Mouse (Mus musculus): ENCODE results near the gene Tsc1.

The Tsc1 gene

DNA sequence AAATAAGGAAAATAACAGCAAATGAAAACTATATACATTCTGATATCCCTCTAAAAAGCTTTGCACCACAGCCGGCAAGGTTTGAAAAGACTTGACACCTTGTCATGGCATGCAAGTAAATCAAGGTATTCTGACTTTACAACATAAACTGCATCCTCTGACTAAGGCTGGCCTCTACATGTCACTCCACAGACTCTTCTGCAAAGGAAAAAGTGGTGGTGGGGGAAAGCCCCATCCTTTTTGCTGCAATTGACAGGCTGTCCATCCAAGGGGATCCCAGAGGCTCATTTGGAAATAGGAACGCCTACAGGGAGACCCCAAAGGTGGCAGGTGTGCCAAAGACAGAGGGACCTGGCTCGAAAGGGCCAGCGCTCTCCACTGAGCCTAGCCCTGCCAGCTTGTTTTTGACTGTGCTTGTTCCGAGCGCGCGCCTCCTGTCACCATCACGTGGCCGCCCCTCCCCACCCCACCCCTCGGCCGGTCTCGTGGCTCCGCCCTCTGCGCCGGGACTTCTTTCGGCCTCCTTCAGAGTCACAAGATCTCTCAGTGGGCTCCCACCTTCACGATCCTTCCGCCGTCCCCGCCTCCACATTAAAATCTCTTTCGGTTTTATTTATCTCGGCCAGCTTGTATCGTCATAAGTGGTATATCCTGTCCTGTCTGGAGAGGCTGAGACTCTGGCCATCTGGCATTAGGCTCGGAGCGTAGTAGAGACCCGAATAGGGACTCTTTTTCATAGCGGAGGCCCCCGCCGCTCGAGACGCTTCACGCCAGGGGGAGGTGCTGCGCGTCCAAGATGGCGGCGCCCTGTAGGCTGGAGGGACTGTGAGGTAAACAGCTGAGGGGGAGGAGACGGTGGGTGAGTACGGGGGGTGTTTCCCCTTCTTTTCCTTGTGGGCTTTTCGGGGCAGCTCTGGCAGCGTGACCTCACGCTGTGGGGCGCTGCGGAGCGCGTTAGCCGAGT lies at the start of gene Tsc1:
Gene Tsc1, plus strand, starts transcription at position 768 of the 964 bp plus-strand sequence.
- peak; percentile 96 for DNase-seq

DNA sequence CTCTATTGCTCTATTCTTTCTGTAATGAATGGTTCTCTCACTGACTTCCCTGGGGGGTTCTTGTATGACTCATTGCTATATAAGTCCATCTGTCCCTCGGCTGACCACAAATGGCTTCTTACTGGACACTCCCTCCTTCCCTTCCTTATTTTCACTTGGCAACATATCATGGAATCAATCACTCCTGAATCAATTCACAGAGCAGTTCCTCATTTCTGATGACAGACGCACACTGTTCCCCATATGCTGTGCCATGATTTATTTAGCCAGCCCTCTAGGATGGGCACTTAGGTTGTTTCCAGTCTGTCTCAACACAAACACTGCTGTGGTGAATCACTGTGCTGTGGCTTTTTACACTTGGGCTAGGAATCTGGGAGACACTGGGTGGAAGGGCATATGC lies 49.5 kb upstream of the Tsc1 start:
- no peak for DNase-seq

DNA sequence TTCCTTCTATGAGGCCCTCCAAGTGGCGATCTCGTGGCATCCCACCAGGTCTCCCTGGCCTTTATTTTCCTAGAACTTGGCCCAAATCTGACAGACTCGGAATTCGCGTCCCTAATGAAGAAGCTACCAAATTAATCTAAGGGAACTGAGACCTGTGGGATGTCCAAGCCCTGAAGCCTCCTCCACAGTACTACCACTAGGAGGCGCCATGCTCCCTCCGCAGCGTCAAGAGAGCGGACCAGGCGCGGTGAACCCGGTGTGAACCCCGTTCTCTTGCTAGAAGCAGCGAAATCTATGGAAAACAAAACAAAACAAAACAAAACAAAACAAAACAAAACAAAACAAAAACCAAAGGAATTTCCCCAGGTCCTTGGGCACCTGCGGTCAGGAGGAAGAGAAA lies 48.2 kb upstream of the Tsc1 start:
- peak; percentile 78 for DNase-seq

DNA sequence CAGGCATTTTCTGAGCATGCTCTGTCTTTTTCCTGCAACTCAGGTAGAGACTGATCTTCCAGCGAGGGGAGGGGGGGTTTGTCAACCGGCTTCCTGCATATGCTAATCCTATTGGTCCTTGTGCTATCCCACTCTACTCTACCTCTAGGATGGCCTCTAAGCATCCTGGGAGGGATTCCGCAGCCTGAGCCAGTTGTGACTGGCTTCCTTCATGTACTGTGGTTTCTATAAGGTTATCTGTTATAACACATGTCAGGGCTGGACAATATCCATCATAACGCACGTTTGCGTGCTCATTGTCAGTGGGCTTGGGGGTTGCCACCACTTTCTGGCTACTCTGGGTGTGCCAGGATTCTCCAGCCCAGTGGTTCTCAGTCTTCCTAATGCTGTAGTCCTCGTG lies 45.0 kb upstream of the Tsc1 start:
- no peak for DNase-seq

DNA sequence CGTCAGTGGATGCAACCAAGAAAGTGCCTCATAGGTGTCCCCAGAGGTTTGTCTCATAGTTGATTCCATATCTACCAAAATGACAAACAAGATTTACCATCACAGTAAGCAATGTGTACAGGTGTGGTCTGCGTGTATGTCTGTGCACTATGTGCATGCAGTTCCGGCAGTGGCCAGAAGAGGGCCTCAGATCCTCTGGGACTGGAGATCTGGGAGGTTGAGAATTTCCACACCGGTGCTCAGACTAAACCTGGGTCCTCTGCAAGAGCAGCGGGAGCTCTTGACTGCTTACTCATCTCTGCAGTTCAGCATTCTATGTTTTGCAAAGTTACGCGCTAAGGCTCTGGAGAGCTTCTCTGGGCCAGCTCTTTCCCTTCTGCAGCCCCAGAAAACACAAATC lies 44.0 kb upstream of the Tsc1 start:
- no peak for DNase-seq

DNA sequence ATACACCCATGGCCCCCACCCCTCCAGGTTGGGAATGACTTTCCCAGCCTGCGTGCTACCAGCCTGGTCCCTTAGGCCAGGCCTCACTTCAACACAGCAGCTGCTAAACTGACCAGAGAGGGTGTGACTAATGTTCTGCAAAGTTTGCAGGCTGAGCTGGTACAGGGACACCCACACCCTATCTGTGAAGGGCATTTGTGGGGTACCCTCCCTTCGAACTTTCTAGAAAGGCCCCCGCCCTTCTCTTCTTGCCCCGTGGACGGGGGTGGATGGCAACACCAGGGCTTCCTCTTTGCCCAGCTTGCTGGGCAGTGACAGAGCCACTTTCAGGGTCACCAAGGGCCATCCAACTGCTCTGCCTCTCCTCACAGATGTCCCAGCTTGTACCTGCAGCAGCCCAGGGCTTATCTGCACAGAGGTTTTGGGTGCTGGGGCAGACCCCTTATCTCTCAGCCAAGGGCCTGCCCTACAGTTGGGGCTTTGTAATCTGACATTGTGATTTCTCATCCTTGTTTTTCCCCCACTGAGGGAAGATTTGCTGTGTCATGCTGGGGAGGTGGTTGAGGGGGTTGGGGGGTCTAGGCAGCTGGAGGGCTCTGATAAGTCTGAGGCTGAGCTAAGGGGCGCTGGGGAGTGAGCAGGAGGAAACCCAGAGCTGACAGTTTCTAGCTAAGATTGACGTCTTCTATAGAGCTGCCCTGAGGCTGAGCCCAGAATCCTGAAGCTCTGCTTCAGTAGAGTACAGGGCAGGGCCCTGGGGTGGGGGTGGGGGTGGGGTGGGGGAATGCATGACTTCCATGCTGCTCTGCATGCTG lies 43.1 kb upstream of the Tsc1 start:
- no peak for DNase-seq

DNA sequence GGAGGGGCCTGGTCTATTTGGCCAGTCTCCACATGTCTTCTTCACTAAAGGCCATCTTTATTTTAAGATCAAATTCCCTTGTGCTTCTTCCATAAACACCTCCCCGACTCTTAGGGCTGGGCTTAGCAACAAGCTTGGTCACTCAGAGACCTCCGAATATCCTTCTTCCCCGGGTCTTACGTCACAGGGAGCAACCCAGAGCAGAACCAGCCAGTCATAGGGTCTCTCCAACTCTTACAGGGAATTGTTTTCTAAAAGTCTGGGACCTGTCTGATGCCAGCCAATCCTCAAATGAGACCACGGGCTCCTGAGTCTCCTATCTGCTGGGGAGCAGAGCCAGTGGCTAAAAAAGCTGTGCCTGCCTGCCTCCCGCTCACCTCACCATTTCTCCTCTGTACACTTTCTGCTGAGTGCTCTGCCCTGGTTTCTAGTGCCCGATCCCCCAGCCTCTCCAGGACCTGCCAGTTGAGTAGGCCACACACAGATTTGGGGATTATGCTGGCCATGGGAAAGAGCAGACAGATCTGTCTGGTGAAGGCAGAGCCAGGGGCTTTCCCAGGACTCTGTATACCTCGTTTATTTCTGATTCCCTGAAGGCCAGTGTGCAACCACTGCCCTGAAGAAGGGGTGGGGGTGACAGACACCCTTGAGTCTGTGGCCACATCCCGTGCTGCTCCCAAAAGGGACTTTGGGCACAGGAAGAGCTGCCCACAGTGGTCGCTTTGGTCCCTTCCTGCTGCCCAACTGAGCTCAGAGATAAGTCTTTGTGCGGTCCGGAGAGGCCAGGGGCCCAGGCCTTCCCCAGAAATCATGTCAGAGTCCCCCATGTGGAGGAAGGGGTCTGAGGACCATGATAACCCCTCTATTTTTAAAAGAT lies 42.1 kb upstream of the Tsc1 start:
- DNase-seq = no peak

DNA sequence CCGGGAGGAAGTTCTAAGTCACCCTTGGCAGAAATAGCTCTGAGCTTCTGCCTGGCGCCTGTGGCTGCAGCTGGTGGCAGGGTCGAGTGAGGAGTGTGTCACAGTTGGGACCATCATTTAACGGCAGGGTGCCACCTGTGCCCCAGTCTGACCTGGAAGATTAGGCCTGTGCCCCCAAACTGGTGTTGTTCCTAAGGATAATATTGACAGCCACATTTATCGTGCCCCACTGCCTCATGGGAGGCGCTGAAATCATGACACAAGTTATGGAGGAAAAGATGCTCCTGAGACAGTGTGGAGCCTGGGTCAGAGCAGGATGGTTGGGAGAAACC lies 41.5 kb upstream of the Tsc1 start:
- DNase-seq = no peak

DNA sequence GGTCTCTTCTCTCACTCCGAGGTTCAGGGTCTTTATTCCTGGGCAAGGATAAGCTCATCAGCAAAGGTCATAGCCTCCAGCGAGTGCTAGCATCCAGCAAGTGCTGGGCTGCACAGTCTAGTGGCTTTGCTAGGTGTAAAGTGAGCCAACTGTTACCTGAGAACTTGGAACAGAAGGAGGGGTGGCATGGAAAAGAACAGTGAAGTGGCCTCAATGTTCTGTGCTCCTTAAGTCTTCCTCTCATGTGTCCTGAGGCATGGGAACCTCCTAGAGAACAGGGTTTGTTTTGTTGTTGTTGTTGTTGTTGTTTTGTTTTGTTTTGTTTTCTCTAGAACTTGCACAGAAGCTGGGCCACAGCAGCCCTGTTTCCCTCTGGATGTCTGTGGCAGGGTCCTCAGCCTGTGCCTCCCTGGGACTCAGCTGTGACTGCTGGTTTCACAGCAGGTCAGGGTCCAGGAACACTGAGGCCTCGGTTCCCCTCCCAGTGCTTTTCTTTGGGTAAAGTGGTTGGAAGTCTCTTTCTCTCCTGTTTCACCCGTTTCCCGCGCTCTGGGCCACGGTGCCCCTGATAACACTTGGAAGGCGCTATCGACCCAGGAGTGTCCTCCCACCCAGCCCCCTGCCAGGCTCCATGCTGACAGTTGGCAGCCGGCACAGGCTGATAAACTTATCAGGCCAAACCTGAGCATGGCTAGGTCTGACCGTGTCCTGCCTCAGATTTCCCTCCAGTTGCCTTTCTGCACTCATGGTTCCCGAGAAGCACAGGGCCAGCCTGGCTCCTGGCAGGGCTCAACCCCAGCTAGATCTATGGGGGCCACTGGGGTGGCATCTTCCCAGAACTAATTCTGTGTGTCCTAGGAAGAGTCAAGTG lies 39.1 kb upstream of the Tsc1 start:
- no peak for DNase-seq

DNA sequence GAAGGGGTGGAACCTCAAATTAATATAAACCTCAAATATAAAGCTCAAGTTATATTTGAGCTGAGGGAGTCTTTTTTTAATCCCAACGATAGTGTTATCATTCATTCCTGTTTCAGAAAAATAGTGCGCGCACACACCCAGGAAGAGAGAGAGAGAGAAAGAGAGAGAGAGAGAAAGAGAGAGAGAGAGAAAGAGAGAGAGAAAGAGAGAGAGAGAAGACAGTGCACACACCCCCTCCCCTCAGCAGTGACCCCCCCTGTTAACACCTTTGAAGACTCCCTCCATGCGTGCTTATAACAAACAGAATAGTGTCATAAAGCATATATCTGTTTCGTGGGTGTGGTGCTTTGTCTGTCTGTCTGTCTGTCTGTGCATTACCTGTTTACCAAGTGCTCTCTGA lies 37.5 kb upstream of the Tsc1 start:
- no peak for DNase-seq

DNA sequence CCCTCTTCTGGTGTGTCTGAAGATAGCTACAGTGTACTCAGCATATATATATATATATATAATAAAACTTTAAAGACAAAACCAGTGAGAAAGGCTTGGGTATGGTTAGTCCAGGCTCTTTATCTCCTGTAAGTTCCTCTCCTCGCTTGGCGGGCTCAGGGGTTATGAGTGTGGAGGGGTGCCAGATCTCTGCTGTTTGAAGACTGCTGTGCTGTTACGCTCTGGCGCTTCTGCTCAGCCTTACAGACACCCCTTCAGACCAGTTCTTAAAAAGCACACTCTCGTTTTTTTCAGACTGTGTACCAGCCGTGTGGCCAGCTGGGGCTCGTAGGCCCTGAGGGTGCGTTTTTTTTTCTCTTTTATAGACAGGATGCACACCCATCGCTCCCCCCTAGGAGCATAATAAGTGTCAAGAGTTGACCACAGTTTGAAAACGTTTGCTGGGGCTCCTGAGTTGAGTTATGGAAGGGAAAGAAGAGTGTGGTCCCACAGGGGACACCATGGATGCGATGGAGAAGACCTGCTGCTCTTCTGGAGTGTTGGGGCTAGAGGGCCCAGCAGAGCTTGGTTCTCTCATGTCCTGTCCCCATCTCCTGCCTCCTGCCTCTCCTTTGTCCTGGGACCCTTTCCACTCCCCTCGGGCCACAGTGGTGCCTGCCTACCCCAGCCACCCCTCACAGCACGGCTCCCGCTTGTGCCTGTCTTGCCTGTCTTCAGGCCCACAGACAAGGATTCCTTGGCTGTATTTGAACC lies 35.1 kb upstream of the Tsc1 start:
- DNase-seq = no peak

DNA sequence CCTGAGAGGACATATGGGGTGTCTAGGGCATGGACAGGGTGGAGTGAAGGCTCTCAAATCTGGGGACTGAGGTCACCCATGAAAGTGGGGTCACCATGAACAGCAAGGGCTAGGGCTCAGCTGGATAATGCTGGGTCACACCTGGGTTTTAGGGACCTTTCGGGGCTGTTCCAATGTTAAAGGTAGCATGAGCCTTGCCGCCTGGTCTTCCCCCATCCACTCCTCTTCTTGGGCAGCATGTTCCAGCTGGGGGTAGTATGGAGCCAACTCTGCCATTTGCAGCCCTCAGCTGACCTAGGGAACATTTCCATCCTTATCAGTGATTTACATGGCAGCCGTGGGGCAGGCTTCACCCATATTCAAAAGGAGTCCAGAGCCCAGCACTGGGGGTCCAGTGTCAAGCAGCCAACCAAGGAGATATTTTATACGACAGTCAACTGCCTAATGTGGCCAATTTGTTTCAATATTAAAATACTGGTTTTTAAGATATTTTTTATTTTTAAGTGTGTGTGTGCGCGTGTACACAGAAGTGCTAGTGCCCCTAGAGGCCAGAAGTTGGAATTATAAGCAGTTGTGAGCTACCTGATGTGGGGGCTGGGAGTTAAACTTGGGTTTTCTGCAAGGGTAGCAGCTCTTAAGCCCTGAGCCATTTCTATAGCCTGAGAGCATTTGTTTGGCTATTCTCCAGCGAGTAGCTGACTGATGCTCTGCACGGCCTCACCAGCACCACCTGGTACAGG lies 34.3 kb upstream of the Tsc1 start:
- no peak for DNase-seq

DNA sequence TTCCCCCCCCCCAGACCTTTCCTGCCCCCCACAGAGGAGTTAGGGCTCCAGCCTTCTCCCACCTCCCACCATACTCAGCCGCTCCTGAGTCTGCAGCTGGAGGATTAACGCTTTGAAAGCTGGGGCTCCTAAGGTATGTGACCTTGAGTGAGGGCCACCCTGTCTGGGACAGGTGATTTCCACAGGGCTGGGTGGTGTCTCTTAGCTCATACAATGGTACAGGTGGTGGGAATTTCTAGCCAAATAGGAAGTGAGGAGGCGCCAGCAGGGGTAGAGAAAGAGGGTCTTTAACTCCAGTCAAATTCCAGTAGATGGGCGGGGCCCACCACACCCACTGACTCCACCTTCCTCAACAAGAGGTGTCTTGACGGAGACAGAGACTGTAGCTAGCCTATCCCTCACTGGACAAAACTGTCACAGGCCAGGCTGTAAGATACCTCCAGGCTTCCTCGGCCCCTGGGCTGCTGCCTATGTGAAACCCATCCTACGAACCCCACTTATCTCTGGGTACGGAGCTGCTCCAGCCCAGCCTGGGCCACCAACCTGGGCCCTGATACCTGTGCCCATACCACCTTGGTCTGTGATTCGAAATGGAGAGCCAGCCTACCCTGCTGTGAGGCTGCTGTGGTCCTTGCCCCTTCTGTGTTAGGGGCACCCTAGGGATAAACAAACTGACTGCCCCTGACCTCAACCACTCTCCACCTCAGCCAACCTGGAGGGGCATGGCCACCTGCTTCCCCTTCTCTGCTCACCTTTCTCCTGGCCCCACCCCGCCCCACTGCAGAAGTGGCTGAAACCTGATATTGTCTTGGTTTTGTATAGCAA lies 33.5 kb upstream of the Tsc1 start:
- no peak for DNase-seq

DNA sequence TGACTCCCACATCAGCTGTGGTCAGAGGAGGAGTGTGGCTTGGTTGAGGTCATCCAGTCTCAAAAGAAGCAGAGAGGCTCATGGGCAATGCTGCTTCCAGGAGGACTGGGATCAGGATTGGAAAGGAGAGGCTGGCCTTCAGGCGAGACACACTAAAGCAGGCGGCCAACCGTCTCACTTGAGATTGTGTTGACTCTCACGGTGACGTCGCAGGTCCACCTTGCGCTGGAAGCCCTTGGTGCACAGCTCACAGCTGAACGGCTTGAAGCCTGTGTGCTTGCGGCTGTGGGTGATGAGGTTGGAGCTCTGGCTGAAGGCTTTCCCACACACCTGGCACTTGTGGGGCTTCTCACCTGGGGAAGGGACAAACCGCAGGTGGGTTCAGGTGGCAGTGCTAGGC lies 31.2 kb upstream of the Tsc1 start:
- no peak for DNase-seq

DNA sequence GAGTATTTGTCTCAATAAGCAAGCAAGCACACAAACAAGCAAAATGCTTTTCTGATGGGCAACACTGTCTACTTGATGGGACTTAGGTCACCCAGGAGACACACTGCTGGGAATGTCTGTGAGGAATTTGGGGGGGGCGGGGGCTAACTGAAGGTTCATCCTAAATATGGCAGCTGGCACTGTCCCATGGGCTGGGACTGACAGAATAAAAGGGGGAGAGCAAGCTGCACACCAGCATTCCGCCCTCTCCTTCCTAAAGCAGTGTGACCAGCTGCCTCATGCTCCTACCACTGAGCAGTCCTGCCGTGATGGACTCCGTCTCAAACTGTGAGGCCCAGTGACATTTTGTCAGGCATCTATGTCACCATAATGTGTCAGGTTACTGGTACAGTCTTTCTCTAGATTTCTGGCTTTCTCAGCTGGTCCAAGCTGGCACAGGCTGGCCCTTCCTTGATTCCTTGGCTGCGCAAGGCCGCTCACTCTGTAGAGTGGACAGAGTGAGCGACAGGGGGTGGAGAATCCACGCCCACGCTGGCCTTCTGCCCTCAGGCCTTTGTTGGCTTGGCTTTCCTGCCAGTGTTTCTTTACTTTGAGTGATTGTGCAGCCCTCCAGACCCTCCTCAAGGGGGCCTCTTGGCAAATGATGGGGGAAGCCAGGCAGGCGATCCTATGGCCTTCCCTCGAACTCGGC lies 30.2 kb upstream of the Tsc1 start:
- no peak for DNase-seq

DNA sequence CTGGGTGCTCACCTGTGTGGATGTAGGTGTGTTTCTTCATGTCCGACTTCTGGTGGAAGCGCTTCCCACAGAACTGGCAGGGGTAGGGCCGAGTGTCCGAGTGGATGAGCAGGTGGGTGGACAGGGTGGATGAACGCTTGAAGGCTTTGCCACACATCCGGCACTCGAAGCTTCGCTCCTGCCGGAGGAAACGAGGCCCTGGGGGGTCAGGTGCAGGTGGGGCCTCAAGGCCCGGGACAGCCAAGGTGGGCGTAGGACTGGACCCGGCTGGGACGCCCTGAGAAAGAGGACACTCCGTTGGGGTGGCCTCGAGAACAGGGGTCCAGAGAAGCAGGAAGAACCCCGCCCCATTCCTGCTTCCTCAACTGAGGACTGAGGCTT lies 29.6 kb upstream of the Tsc1 start:
- no peak for DNase-seq

DNA sequence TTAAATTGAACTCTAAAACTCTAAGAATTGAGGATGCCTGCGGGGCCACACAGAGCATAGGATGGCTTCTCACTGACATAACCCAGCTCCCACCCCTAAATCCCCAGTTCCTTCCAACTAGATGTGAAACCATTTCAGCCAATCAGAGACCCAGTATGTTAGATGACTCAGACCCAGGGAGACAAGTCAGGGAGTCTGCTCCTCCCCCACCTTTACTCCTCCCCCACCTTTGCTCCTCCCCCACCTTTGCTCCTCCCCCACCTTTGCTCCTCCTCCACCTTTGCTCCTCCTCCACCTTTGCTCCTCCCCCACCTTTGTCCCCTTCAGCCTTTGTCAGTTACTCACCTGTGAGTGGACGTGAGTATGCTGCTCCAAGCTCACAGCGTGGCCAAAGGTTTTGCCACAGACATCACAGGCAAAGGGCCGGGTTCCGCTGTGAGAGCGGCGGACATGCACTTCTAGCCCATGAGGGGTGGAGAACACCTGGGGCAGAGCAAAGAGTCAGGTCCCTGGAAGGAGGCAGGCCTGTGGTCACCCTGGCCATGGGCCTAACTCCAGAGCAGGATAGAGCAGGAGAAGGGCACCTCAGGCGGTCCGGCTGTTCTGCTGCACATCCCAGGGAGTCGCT lies 28.5 kb upstream of the Tsc1 start:
- no peak for DNase-seq

DNA sequence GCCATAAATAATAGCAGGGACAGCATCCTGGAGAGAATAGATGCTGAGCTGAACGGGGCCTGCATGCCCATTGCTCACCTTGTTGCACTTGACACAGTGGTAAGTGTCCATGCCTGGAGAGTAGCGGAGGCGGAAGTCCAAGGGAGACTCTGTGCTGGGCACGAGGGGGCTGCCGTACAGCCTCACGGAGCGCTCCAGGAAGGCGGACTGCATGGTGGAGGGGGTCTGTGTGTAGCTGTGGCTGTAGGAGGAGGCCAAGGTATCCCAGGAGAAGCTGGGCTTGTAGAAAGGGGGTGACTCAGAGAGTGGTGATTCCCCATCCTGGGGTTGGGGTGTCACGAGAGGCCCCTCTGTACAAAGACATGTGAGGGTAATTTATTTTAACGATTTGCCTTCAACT lies 27.4 kb upstream of the Tsc1 start:
- DNase-seq = no peak

DNA sequence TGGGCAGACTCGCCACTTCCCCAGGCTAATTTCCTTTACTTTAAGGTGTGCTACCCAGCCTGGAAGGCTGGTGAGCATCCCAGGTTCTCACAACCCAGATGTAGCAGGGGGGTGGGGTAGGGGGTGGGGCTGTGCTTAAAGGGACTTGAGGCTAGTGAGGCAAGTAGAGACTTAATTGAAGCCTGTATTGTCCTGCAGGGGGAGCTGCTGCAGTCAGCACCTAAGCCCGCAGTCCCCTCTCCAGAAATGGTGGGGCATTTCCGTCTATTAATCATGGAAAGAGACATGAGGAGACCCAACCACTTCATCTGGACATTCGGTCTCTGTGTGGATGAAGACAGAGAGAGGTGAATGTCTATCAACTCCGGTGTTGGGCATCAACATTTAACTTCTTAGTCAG lies 24.7 kb upstream of the Tsc1 start:
- DNase-seq = no peak

Data from lung, postnatal 14 days (tissue).